In genomic region chr11:110028913-110029695, GRCm38 (mm10) we compare ENCODE assay signal across 8 mouse cellular contexts. TPM values are rescaled to one million over a fixed set of nuclear protein-coding genes. Genes with fewer than 3 reads are reported as not detected.
A peak's percentile ranks its signal among the peaks of the same experiment; 100 is the strongest.
DNase-seq lines count a peak whose midpoint lies in the region; ATAC-seq and TF ChIP-seq lines count a peak whose summit lies in the region.

No protein-coding gene starts in this region.

- peak; percentile 6 for DNase-seq in embryo, embryonic 9.5 days (ENCODE audit: extremely low spot score)
- no peak for DNase-seq in embryo, embryonic 10 days (ENCODE audit: low spot score)
- peak; percentile 0 for DNase-seq in brain, embryonic 14.5 days (ENCODE audit: low read depth)
- peak; percentile 43 for DNase-seq in lung, postnatal 10 days
- no peak for DNase-seq in left cerebral cortex, postnatal 36 days (ENCODE audit: low spot score in 2 of 2)
- no peak for DNase-seq in midbrain, postnatal 0 days (ENCODE audit: low spot score)
- no peak for DNase-seq in frontal cortex, postnatal 36 days (ENCODE audit: low spot score in 2 of 2)

- no peak for TF ChIP-seq POLR2A in brain, embryonic 14.5 days (IDR thresholded peaks at IDR 0.05; ENCODE audit: borderline replicate concordance, extremely low read depth, insufficient read depth, insufficient read length, poor library complexity, severe bottlenecking)

- no peak overlapping the region for H3K9ac ChIP-seq in kidney, embryonic 15.5 days
- no peak overlapping the region for H3K9ac ChIP-seq in midbrain, postnatal 0 days (replicated peaks; ENCODE audit: low read length, poor library complexity, severe bottlenecking)

- WGBS in kidney, embryonic 15.5 days = 7% methylated on average over 7 of the region's 7 CpGs
- WGBS in midbrain, postnatal 0 days = 78% methylated on average over 7 of the region's 7 CpGs

- H3K9me3 ChIP-seq in kidney, embryonic 15.5 days (replicated peaks) = no peaks in the 10 kb centered on the region
- no peaks in the 10 kb centered on the region for H3K9me3 ChIP-seq in midbrain, postnatal 0 days (ENCODE audit: low read length)

- no peak for TF ChIP-seq CTCF in brain, embryonic 14.5 days (IDR thresholded peaks at IDR 0.05; ENCODE audit: borderline replicate concordance, extremely low read depth, insufficient read depth, insufficient read length)
- TF ChIP-seq CTCF in midbrain, postnatal 0 days (IDR thresholded peaks at IDR 0.05) = no peak

- peak overlapping the region; percentile 24; the same call in 1 of the 2 replicates for H3K4me2 ChIP-seq in kidney, embryonic 15.5 days
- no peak overlapping the region for H3K4me2 ChIP-seq in midbrain, postnatal 0 days (ENCODE audit: low read depth, low read length, poor library complexity, severe bottlenecking)

- no peaks in the 10 kb centered on the region for H3K36me3 ChIP-seq in kidney, embryonic 15.5 days
- no peaks in the 10 kb centered on the region for H3K36me3 ChIP-seq in midbrain, postnatal 0 days (ENCODE audit: insufficient read depth, low read length)

- intact Hi-C loops in left cerebral cortex, postnatal 36 days (cut with DNase I) = no loop called here

- H3K27me3 ChIP-seq in kidney, embryonic 15.5 days = no peaks in the 10 kb centered on the region
- no peaks in the 10 kb centered on the region for H3K27me3 ChIP-seq in midbrain, postnatal 0 days (ENCODE audit: insufficient read depth, low read length)

- H3K4me1 ChIP-seq in kidney, embryonic 15.5 days = peaks cover 10% of the 10 kb centered on the region; the same call in 1 of the 2 replicates
- H3K4me1 ChIP-seq in midbrain, postnatal 0 days (ENCODE audit: insufficient read depth, low read length) = no peaks in the 10 kb centered on the region

- no peak overlapping the region for H3K4me3 ChIP-seq in kidney, embryonic 15.5 days (replicated peaks)
- H3K4me3 ChIP-seq in midbrain, postnatal 0 days (ENCODE audit: low read depth, low read length) = no peak overlapping the region

- H3K27ac ChIP-seq in kidney, embryonic 15.5 days = no peak overlapping the region
- H3K27ac ChIP-seq in midbrain, postnatal 0 days (ENCODE audit: low read depth, low read length) = no peak overlapping the region

- ATAC-seq in kidney, embryonic 15.5 days (replicated peaks; ENCODE audit: low FRiP score) = peak; percentile 95
- ATAC-seq in midbrain, postnatal 0 days (ENCODE audit: low FRiP score) = no peak

RNA-seq across cellular contexts. Expression of gene Abca8b, which starts 33.5 kb away (rescaled TPM):
- 1.9 and 2.6 TPM in 2 replicates for polyA plus RNA-seq in brain, embryonic 14.5 days (2012; rRNA removed)
- 0.47 and 0.63 TPM in 2 replicates for polyA plus RNA-seq in kidney, embryonic 15.5 days (2015; fragmentation: Nextera tagmentation; extraction: Ambion mirVana)
- total RNA-seq in left cerebral cortex, postnatal 36 days (2021) = 10 to 100 TPM; 11.1 to 12.3 TPM
- 5.4 and 6.1 TPM in 2 replicates for total RNA-seq in midbrain, postnatal 0 days (2014; rRNA removed)
- 1.3 TPM in 2 replicates for polyA plus RNA-seq in midbrain, postnatal 0 days (2015; fragmentation: Nextera tagmentation; extraction: Ambion mirVana)

Comparison
In these comparisons a context has a peak if more than half of its experiments do, and no peak if none do; other contexts are left out.
1. DNase-seq: peak in embryo, embryonic 9.5 days (single experiment), brain, embryonic 14.5 days (single experiment) and lung, postnatal 10 days (single experiment); none in embryo, embryonic 10 days (single experiment), left cerebral cortex, postnatal 36 days (0 of 2), midbrain, postnatal 0 days (single experiment) and frontal cortex, postnatal 36 days (0 of 2).